Mouse (Mus musculus) small intestine, adult 2 months (tissue): ENCODE measurements around the gene E330009J07Rik. TPM values are rescaled to one million over a fixed set of nuclear protein-coding genes. Genes with fewer than 3 reads are reported as not detected.
A peak's percentile ranks its signal among the peaks of the same experiment; 100 is the strongest.

Experiments
- H3K27ac ChIP-seq: fragments of 200-500 bp; 2 replicates; pipeline ENCODE4 v1.5.1; 2012; ENCODE audit warnings: low read depth, low read length, control low read depth, inconsistent platforms; ENCODE audit not compliant: insufficient read depth
- H3K27me3 ChIP-seq: fragments of 200-500 bp; 2 replicates; pipeline ENCODE4 v1.6.1; 2012; ENCODE audit warnings: mild to moderate bottlenecking, moderate library complexity, low read length, inconsistent platforms; ENCODE audit not compliant: control insufficient read depth, insufficient read depth
- H3K36me3 ChIP-seq: fragments of 200-500 bp; 2 replicates; pipeline ENCODE4 v1.6.1; 2012; ENCODE audit warnings: mild to moderate bottlenecking, low read length, control low read depth, inconsistent platforms; ENCODE audit not compliant: control insufficient read depth, insufficient read depth
- H3K4me1 ChIP-seq: fragments of 200-500 bp; 2 replicates; pipeline ENCODE4 v1.6.1; 2012; ENCODE audit warnings: low read length, inconsistent platforms, mixed read lengths; ENCODE audit not compliant: control insufficient read depth, insufficient read depth, insufficient read length
- H3K4me3 ChIP-seq: fragments of 200-500 bp; 2 replicates; pipeline ENCODE4 v1.5.1; 2012; ENCODE audit warnings: low read depth, mild to moderate bottlenecking, control low read depth, inconsistent platforms, low read length, moderate library complexity
- CTCF ChIP-seq: fragments of 200-500 bp; IDR thresholded peaks from 2 replicates; pipeline ENCODE4 v1.5.1; 2012; ENCODE audit warnings: low read depth, mild to moderate bottlenecking, control low read depth, inconsistent platforms, low read length, moderate library complexity, mixed read lengths; ENCODE audit not compliant: insufficient replicate concordance, insufficient read length; ENCODE audit errors: extremely low read depth
- POLR2A ChIP-seq: fragments of 200-500 bp; IDR thresholded peaks from 2 replicates; pipeline ENCODE4 v1.6.1; 2012; ENCODE audit warnings: low read depth, mild to moderate bottlenecking, control low read depth, inconsistent platforms, low read length, moderate library complexity
- WGBS: fragments of 180-500 bp; shearing (Covaris S2); methylation state at CpG from one replicate; pipeline ENCODE4 v1.1.7; 2018; 5-methylcytosine and 5-hydroxymethylcytosine counted together
- polyA plus RNA-seq: library from polyadenylated mRNA; depleted of rRNA; stranded (reverse); fragments of >200 nt; gene quantifications from 2 replicates; pipeline ENCODE4 v1.2.3, GENCODE M21; 2012

The E330009J07Rik gene
- polyA plus RNA-seq, 1 experiment = 2.9 TPM

DNA sequence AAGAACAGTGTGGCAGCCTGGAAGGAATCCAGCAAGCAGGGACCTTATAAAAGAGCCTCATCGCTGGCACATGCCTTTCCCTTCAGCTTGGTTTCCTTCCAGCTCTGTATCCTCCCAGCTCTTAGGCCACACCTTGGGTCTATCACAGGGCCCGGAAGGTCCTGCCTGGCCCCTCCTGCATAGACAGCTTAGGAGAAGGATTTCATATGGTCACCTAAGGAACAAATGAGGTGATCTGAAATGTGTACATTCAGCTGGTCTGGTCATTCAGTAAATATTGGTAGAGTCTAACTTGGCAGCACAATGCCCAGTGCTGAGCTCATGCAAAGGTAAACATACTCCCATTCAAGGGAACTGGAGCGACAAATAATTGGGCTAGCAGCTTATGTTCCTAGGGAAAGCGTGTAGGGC is 6.4 kb downstream of the E330009J07Rik start:
- Histone ChIP-seq H3K4me3 (no peak overlapping the region), H3K27ac (no peak overlapping the region), H3K36me3 (no peaks in the 10 kb centered on the region), H3K4me1 (peaks cover 15% of the 10 kb centered on the region; the same call in 1 of the 2 replicates), H3K27me3 (no peaks in the 10 kb centered on the region)
- TF ChIP-seq CTCF (no peak), POLR2A (no peak)
- whole genome bisulfite sequencing = 32% methylated on average over 4 of the region's 4 CpGs

- no peak overlapping the region for H3K27ac ChIP-seq
- H3K36me3 ChIP-seq = no peaks in the 10 kb centered on the region
- no peak overlapping the region for H3K4me3 ChIP-seq
- WGBS = 67% methylated on average over 3 of the region's 3 CpGs
- no peaks in the 10 kb centered on the region for H3K27me3 ChIP-seq
- H3K4me1 ChIP-seq = peaks cover 13% of the 10 kb centered on the region; the same call in 1 of the 2 replicates
- TF ChIP-seq POLR2A = no peak
- no peak for TF ChIP-seq CTCF
Observed at GRCm38 (mm10) chr6:40428696-40429095, 7.2 kb downstream of the E330009J07Rik start.

DNA sequence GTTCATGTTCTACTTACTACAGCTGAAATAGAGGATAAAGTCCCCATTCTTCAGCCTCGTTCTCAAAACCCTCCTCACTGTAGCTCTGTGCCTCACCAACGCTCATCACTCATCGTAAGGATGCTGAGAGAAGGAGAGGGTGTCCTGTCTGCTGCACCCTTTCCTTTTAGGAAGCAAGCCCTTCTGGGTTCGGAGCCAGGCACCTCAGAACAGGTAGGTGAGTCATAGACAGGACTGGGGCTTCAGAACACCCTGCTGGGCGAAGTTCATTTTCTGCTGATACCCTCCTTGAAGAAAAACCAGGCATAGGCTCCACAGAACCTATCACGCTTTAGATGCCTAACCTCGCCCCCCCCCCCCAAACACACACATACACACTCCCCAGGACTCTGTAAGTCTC is 8.5 kb downstream of the E330009J07Rik start:
- WGBS = 72% methylated on average over 7 of the region's 7 CpGs
- peaks cover 12% of the 10 kb centered on the region; the same call in 1 of the 2 replicates for H3K4me1 ChIP-seq

DNA sequence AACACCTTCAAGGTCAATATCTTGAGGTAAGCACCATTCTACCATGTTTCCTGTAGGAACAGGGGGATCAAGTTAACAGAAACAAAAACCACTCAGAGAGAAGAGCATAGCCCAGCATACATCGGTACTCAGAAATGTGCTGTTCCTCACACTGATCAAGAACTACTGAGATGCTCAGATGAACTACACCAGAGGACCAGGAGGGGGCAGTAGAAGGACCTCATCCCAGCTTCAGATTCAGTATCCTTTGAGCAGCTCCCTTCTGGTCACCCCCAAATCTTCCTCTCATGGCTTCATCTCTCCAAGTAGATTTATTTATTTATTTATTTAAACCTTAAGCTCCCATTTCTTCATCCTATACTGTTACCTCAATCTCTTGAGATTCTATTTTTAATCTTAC is 12.2 kb downstream of the E330009J07Rik start:
- TF ChIP-seq POLR2A (no peak), CTCF (peak; percentile 33; the same call in 1 of the 2 replicates)
- Histone ChIP-seq H3K4me1 (no peaks in the 10 kb centered on the region), H3K36me3 (peaks cover 2% of the 10 kb centered on the region; the same call in 1 of the 2 replicates), H3K4me3 (no peak overlapping the region), H3K27ac (no peak overlapping the region), H3K27me3 (no peaks in the 10 kb centered on the region)
- WGBS = 37% methylated on average over 1 of the region's 1 CpGs

More for the DNA sequence above, 8.5 kb downstream of the E330009J07Rik start:
- no peak overlapping the region for H3K27ac ChIP-seq
- no peaks in the 10 kb centered on the region for H3K36me3 ChIP-seq
- TF ChIP-seq POLR2A (no peak), CTCF (no peak)
- H3K27me3 ChIP-seq = no peaks in the 10 kb centered on the region
- H3K4me3 ChIP-seq = no peak overlapping the region

- Histone ChIP-seq H3K36me3 (peaks cover 4% of the 10 kb centered on the region; the same call in 1 of the 2 replicates), H3K27me3 (no peaks in the 10 kb centered on the region), H3K4me3 (no peak overlapping the region), H3K27ac (no peak overlapping the region), H3K4me1 (no peaks in the 10 kb centered on the region)
- TF ChIP-seq CTCF (no peak), POLR2A (no peak)
- 97% methylated on average over 1 of the region's 1 CpGs for WGBS
Observed at GRCm38 (mm10) chr6:40423013-40423412, 12.9 kb downstream of the E330009J07Rik start.

DNA sequence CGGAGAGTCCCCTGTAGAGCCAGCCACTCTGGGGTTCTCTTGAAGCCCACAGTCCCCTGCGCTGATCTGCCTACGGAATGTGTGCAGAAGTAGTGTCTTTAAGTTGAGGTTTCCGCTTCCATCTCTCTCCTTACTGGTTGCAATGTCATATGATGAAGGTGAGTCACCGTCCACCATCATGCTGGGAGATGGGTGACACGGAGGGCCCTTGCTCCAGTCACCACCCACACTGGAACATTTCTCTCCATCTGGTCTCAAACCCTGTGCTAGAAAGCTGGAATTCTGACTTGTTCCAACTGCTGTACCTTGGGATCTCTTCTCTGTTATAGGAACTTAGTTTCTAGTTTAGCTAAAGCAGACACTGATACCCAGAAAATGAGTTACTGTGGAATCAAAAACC is 14.8 kb downstream of the E330009J07Rik start:
- H3K27ac ChIP-seq = no peak overlapping the region
- peaks cover 4% of the 10 kb centered on the region; the same call in 1 of the 2 replicates for H3K36me3 ChIP-seq
- no peaks in the 10 kb centered on the region for H3K27me3 ChIP-seq
- no peaks in the 10 kb centered on the region for H3K4me1 ChIP-seq
- TF ChIP-seq POLR2A (no peak), CTCF (no peak)
- no peak overlapping the region for H3K4me3 ChIP-seq
- 96% methylated on average over 6 of the region's 6 CpGs for WGBS

DNA sequence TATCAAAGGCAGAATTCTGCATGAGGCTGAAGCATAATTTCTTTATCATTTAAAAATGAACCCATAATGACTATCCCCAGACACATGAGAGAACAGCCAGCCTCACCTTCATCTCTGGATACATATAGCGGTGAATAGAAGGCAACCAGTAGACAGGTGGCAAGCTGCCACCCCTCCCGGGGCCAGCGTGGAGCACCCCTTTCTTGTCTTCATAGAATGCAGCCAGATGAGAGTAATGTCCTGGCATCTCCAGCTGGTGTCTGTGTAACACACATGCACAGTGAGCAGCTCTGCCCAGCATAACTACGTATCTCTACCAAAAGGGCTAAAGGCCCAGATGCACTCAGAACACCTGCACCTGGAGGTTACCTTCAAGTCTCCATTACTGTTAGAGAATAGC is 17.5 kb downstream of the E330009J07Rik start:
- 95% methylated on average over 4 of the region's 4 CpGs for WGBS
- Histone ChIP-seq H3K4me3 (no peak overlapping the region), H3K36me3 (peaks cover 4% of the 10 kb centered on the region; the same call in 1 of the 2 replicates), H3K27me3 (no peaks in the 10 kb centered on the region), H3K4me1 (no peaks in the 10 kb centered on the region), H3K27ac (no peak overlapping the region)
- TF ChIP-seq POLR2A (no peak), CTCF (no peak)

DNA sequence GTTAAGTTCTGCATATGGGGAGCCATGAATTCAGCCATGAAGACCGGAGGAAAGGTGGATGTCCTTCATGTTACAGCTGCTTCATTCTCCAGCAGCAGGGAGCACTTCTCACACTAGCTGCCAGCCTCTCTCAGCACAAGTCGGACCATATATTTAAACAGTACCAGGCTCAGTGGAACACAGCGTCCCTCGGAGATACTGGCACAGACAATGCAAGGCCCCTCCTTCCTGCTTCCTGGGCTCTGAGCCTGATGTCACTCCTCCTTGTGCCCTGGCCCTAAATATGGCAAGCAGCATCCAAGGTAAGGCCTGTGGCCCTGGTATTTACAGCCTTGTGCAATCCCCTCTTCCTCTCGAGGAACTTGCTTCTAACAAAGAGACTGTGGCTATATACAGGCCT is 20.1 kb downstream of the E330009J07Rik start:
- Histone ChIP-seq H3K36me3 (peaks cover 2% of the 10 kb centered on the region; the same call in 1 of the 2 replicates), H3K27ac (no peak overlapping the region), H3K4me1 (no peaks in the 10 kb centered on the region), H3K4me3 (no peak overlapping the region), H3K27me3 (no peaks in the 10 kb centered on the region)
- TF ChIP-seq CTCF (no peak), POLR2A (no peak)
- 78% methylated on average over 5 of the region's 5 CpGs for WGBS
